Mouse (Mus musculus) thymus, adult 18-20 months (tissue): ENCODE measurements around the gene Klf7.

Source experiments
- DNase-seq, 2 experiments: peaks; one replicate each; pipeline ENCODE4 v3.0.0; 2022; ENCODE audit warnings: mixed read lengths in 2 of 2

Klf7 gene

GRCm38 (mm10) chr1:64061488-64061887 is 60.6 kb downstream of the Klf7 start:
- no peak for DNase-seq

- no peak for DNase-seq
These were observed 61.2 kb downstream of the Klf7 start for GRCm38 (mm10) chr1:64060699-64061454.

- no peak for DNase-seq
These were observed 62.0 kb downstream of the Klf7 start for GRCm38 (mm10) chr1:64060116-64060515.

- no peak for DNase-seq
These were observed 65.5 kb downstream of the Klf7 start for GRCm38 (mm10) chr1:64056541-64056940.

GRCm38 (mm10) chr1:64055978-64056377 is 66.1 kb downstream of the Klf7 start:
- no peak for DNase-seq

- no peak for DNase-seq
These were observed 66.9 kb downstream of the Klf7 start for GRCm38 (mm10) chr1:64055210-64055609.

GRCm38 (mm10) chr1:64052069-64052750 is 69.9 kb downstream of the Klf7 start:
- DNase-seq = no peak

GRCm38 (mm10) chr1:64048567-64048966 is 73.5 kb downstream of the Klf7 start:
- DNase-seq = no peak

GRCm38 (mm10) chr1:64046802-64047156 is 75.3 kb downstream of the Klf7 start:
- DNase-seq = no peak

GRCm38 (mm10) chr1:64046087-64046801 is 75.8 kb downstream of the Klf7 start:
- DNase-seq = no peak

- DNase-seq = no peak
These were observed 77.5 kb downstream of the Klf7 start for GRCm38 (mm10) chr1:64044577-64044976.

GRCm38 (mm10) chr1:64040831-64041383 is 81.2 kb downstream of the Klf7 start:
- no peak for DNase-seq

GRCm38 (mm10) chr1:64040061-64040686 is 81.9 kb downstream of the Klf7 start:
- no peak for DNase-seq

GRCm38 (mm10) chr1:64038343-64038742 is 83.7 kb downstream of the Klf7 start:
- DNase-seq = no peak

- no peak for DNase-seq
These were observed 84.3 kb downstream of the Klf7 start for GRCm38 (mm10) chr1:64037800-64038199.

- DNase-seq = no peak
These were observed 85.1 kb downstream of the Klf7 start for GRCm38 (mm10) chr1:64036881-64037452.

GRCm38 (mm10) chr1:64035804-64036203 is 86.3 kb downstream of the Klf7 start:
- DNase-seq = no peak

GRCm38 (mm10) chr1:64035087-64035791 is 86.8 kb downstream of the Klf7 start:
- DNase-seq = no peak

- DNase-seq = no peak
These were observed 89.4 kb downstream of the Klf7 start for GRCm38 (mm10) chr1:64032502-64033231.

GRCm38 (mm10) chr1:64021986-64022385 is 100.1 kb downstream of the Klf7 start:
- no peak for DNase-seq
